9 mouse cellular contexts compared by ENCODE assay signal in genomic region chr12:85175087-85175675, GRCm38 (mm10). TPM values are rescaled to one million over a fixed set of nuclear protein-coding genes. Genes with fewer than 3 reads are reported as not detected.
A peak's percentile ranks its signal among the peaks of the same experiment; 100 is the strongest.
DNase-seq lines count a peak whose midpoint lies in the region; ATAC-seq and TF ChIP-seq lines count a peak whose summit lies in the region.
"Had no signal": no experiment of that assay in that cellular context is flagged by ENCODE, and none has a peak within 500 bp of the region (broad histone marks: within the 10 kb centered on the region; RNA-seq: fewer than 3 reads in every experiment).

No protein-coding gene starts in this region.

- intact Hi-C loops in gastrocnemius, adult 2 months (cut with DNase I), result no loop called here
- intact Hi-C loops in heart, postnatal 10 days (cut with DNase I), result no loop called here

- TF ChIP-seq CTCF in gastrocnemius, adult 2 months (IDR thresholded peaks at IDR 0.05), result no peak
- no peak for TF ChIP-seq CTCF in E14TG2a.4 (conservative IDR thresholded peaks at IDR 0.05; ENCODE audit: low read length)

- ATAC-seq in midbrain, embryonic 11.5 days (ENCODE audit: low FRiP score), result 0 out of 2 replicates have a peak, but pooled peaks have one; percentile 2

- H3K4me1 ChIP-seq in E14TG2a.4 (replicated peaks; ENCODE audit: low read depth, low read length), result peaks cover 33% of the 10 kb centered on the region
- H3K4me1 ChIP-seq in midbrain, embryonic 11.5 days (ENCODE audit: control insufficient read depth, insufficient read depth, low read length), result peaks cover 22% of the 10 kb centered on the region

- H3K9me3 ChIP-seq in E14TG2a.4 (ENCODE audit: low read length), result no peaks in the 10 kb centered on the region
- no peaks in the 10 kb centered on the region for H3K9me3 ChIP-seq in midbrain, embryonic 11.5 days (ENCODE audit: control insufficient read depth, low read length)

- no peaks in the 10 kb centered on the region for H3K36me3 ChIP-seq in E14TG2a.4 (ENCODE audit: insufficient read depth, low read length)
- H3K36me3 ChIP-seq in midbrain, embryonic 11.5 days (ENCODE audit: control insufficient read depth, insufficient read depth, low read length), result no peaks in the 10 kb centered on the region

- 0 out of 2 replicates have a peak overlapping the region, but pooled peaks have one; percentile 6 for H3K9ac ChIP-seq in midbrain, embryonic 11.5 days (ENCODE audit: low read length)

- H3K27ac ChIP-seq in gastrocnemius, adult 2 months, result peak overlapping the region; percentile 61
- no peak overlapping the region for H3K27ac ChIP-seq in midbrain, embryonic 11.5 days (ENCODE audit: low read depth, low read length)

- DNase-seq in gastrocnemius, adult 2 months, result no peak
- no peak for DNase-seq in gastrocnemius, adult 8-10 months (ENCODE audit: low spot score in 2 of 2)
- DNase-seq in heart, postnatal 10 days, result peak; percentile 27 to 29
- DNase-seq in midbrain, embryonic 11.5 days (ENCODE audit: low spot score, missing footprints), result no peak
- no peak for DNase-seq in adrenal gland, adult (ENCODE audit: inconsistent age in 2 of 2, low spot score in 1 of 2)
- DNase-seq in layer of hippocampus, postnatal 10 days (ENCODE audit: low spot score in 2 of 2), result no peak
- DNase-seq in natural killer cell, adult 2 months (ENCODE audit: low spot score in 2 of 2), result no peak

- WGBS in midbrain, embryonic 11.5 days, result 38% methylated on average over 16 of the region's 16 CpGs

- peaks cover 88% of the 10 kb centered on the region for H3K27me3 ChIP-seq in E14TG2a.4 (ENCODE audit: insufficient read depth, low read length)
- H3K27me3 ChIP-seq in midbrain, embryonic 11.5 days (ENCODE audit: control insufficient read depth, insufficient read depth, low read length), result peaks cover 8% of the 10 kb centered on the region; the same call in 1 of the 2 replicates

- H3K4me2 ChIP-seq in midbrain, embryonic 11.5 days, result peak overlapping the region; percentile 8; the same call in 1 of the 2 replicates

- H3K4me3 ChIP-seq in gastrocnemius, adult 2 months, result peak overlapping the region; percentile 68
- peak overlapping the region; percentile 39; the same call in 1 of the 2 replicates for H3K4me3 ChIP-seq in E14TG2a.4 (replicated peaks; ENCODE audit: low read length)
- 0 out of 2 replicates have a peak overlapping the region, but pooled peaks have one; percentile 1 for H3K4me3 ChIP-seq in midbrain, embryonic 11.5 days (ENCODE audit: low read depth, low read length)

RNA-seq across cellular contexts. Expression of gene Pgf, which starts 2.4 kb away (rescaled TPM):
- 1 to 10 TPM; 1.5 to 1.8 TPM for total RNA-seq in gastrocnemius, adult 2 months (2021)
- 1 to 10 TPM in 3 of 4 experiments, under 1 TPM in 1; 0.70 to 2.1 (median 1.5) TPM for total RNA-seq in gastrocnemius, adult 8-10 months (2022)
- total RNA-seq in heart, postnatal 10 days (2021), result 1 to 10 TPM; 2.4 to 6.2 TPM
- polyA plus RNA-seq in midbrain, embryonic 11.5 days (2014; fragmentation: Nextera tagmentation; extraction: Ambion mirVana), result 2.5 and 2.9 TPM in 2 replicates
- total RNA-seq in layer of hippocampus, postnatal 10 days (2021), result 1 to 10 TPM; 5.1 to 6.0 TPM
- total RNA-seq: neutrophil, adult 5-6 weeks had no signal

RNA-seq across cellular contexts. Expression of gene Rps6kl1, which starts 24.1 kb away (rescaled TPM):
- total RNA-seq in gastrocnemius, adult 2 months (2021), result 1 to 10 TPM in 1 of 2 experiments, under 1 TPM in 1; 0.94 to 1.1 TPM
- under 1 TPM; 0.31 to 0.46 (median 0.32) TPM for total RNA-seq in gastrocnemius, adult 8-10 months (2022)
- total RNA-seq in heart, postnatal 10 days (2021), result 1 to 10 TPM; 3.2 to 3.8 TPM
- 1.9 and 2.1 TPM in 2 replicates for polyA plus RNA-seq in midbrain, embryonic 11.5 days (2014; fragmentation: Nextera tagmentation; extraction: Ambion mirVana)
- 10 to 100 TPM; 41.5 to 48.4 TPM for total RNA-seq in layer of hippocampus, postnatal 10 days (2021)
- total RNA-seq: neutrophil, adult 5-6 weeks had no signal

RNA-seq across cellular contexts. Expression of gene Eif2b2, which starts 44.1 kb away (rescaled TPM):
- 10 to 100 TPM; 56.1 to 63.1 TPM for total RNA-seq in gastrocnemius, adult 2 months (2021)
- total RNA-seq in gastrocnemius, adult 8-10 months (2022), result 10 to 100 TPM; 50.2 to 68.0 (median 60.0) TPM
- total RNA-seq in heart, postnatal 10 days (2021), result 10 to 100 TPM; 56.5 to 57.8 TPM
- 91.5 and 93.6 TPM in 2 replicates for polyA plus RNA-seq in midbrain, embryonic 11.5 days (2014; fragmentation: Nextera tagmentation; extraction: Ambion mirVana)
- 10 to 100 TPM; 57.4 to 85.0 TPM for total RNA-seq in layer of hippocampus, postnatal 10 days (2021)

Comparison
In these comparisons a context has a peak if more than half of its experiments do, and no peak if none do; other contexts are left out.
1. DNase-seq: peak in heart, postnatal 10 days (2 of 2); none in gastrocnemius, adult 2 months (single experiment), gastrocnemius, adult 8-10 months (0 of 2), midbrain, embryonic 11.5 days (single experiment), adrenal gland, adult (0 of 2), layer of hippocampus, postnatal 10 days (0 of 2) and natural killer cell, adult 2 months (0 of 2).
2. H3K4me3 ChIP-seq: peak in every context shown above with its lines; median percentile 68 in gastrocnemius, adult 2 months; 39 in E14TG2a.4; 1 in midbrain, embryonic 11.5 days.
3. RNA of gene Rps6kl1, which starts 24.1 kb away (total RNA-seq): 41.5 to 48.4 TPM in layer of hippocampus, postnatal 10 days; 3.2 to 3.8 TPM in heart, postnatal 10 days, 0.94 to 1.1 TPM in gastrocnemius, adult 2 months and 0.31 to 0.46 TPM in gastrocnemius, adult 8-10 months; every median in the first group is over 4 times any median in the second.